Mouse (Mus musculus): ENCODE results near the gene Vat1. TPM values are rescaled to one million over a fixed set of nuclear protein-coding genes. Genes with fewer than 3 reads are reported as not detected.

The Vat1 gene
- 24.7 and 31.6 TPM in 2 replicates for polyA plus RNA-seq (2014; fragmentation: Nextera tagmentation; extraction: Ambion mirVana)

GRCm38 (mm10) chr11:101465869-101466551 is at the start of gene Vat1:
Gene Vat1, minus strand, starts transcription at chr11:101466230.
- peaks cover 19% of the 10 kb centered on the region for H3K36me3 ChIP-seq (ENCODE audit: control insufficient read depth, insufficient read depth, low read length)
- H3K4me1 ChIP-seq (ENCODE audit: control insufficient read depth in 2 of 2, insufficient read depth in 2 of 2, low read length in 2 of 2), result peaks cover 17 to 41% of the 10 kb centered on the region in 2 experiments
- peak within 1 kb of the TSS; percentile 69 to 80 for H3K4me3 ChIP-seq (ENCODE audit: control insufficient read depth in 1 of 2, insufficient read depth in 1 of 2, low read depth in 1 of 2, low read length in 2 of 2)
- WGBS, result 2% methylated on average over 56 of the region's 60 CpGs
- peak within 1 kb of the TSS; percentile 83 for H3K9ac ChIP-seq (ENCODE audit: low read length)
- peak; percentile 61 for ATAC-seq (ENCODE audit: insufficient number of reproducible peaks, insufficient read depth, low FRiP score, low read depth)
- peak within 1 kb of the TSS; percentile 78 to 89 for H3K27ac ChIP-seq (replicated peaks in 1 of 2; ENCODE audit: control insufficient read depth in 1 of 2, insufficient read depth in 1 of 2, low read depth in 2 of 2, low read length in 2 of 2)
- peak within 1 kb of the TSS; percentile 98 for H3K4me2 ChIP-seq (ENCODE audit: low read length)
- H3K9me3 ChIP-seq (ENCODE audit: control insufficient read depth, low read length), result no peaks in the 10 kb centered on the region
- no peaks in the 10 kb centered on the region for H3K27me3 ChIP-seq (ENCODE audit: control insufficient read depth, insufficient read depth, low read length)

GRCm38 (mm10) chr11:101507090-101507489 is 41.1 kb upstream of the Vat1 start:
- H3K4me2 ChIP-seq (ENCODE audit: low read length), result no peak overlapping the region
- H3K27me3 ChIP-seq (ENCODE audit: control insufficient read depth, insufficient read depth, low read length), result no peaks in the 10 kb centered on the region
- H3K9ac ChIP-seq (ENCODE audit: low read length), result no peak overlapping the region
- WGBS, result 86% methylated on average over 7 of the region's 7 CpGs
- H3K27ac ChIP-seq (replicated peaks in 1 of 2; ENCODE audit: control insufficient read depth in 1 of 2, insufficient read depth in 1 of 2, low read depth in 2 of 2, low read length in 2 of 2), result no peak overlapping the region
- H3K9me3 ChIP-seq (ENCODE audit: control insufficient read depth, low read length), result no peaks in the 10 kb centered on the region
- no peak for ATAC-seq (ENCODE audit: insufficient number of reproducible peaks, insufficient read depth, low FRiP score, low read depth)
- H3K4me3 ChIP-seq (ENCODE audit: control insufficient read depth in 1 of 2, insufficient read depth in 1 of 2, low read depth in 1 of 2, low read length in 2 of 2), result no peak overlapping the region
- H3K36me3 ChIP-seq (ENCODE audit: control insufficient read depth, insufficient read depth, low read length), result peaks cover 63% of the 10 kb centered on the region
- no peaks in the 10 kb centered on the region for H3K4me1 ChIP-seq (ENCODE audit: control insufficient read depth in 2 of 2, insufficient read depth in 2 of 2, low read length in 2 of 2)

GRCm38 (mm10) chr11:101506269-101506780 is 40.3 kb upstream of the Vat1 start:
- Histone ChIP-seq H3K9me3 (ENCODE audit: control insufficient read depth, low read length) (no peaks in the 10 kb centered on the region), H3K27me3 (ENCODE audit: control insufficient read depth, insufficient read depth, low read length) (no peaks in the 10 kb centered on the region), H3K4me1 (ENCODE audit: control insufficient read depth in 2 of 2, insufficient read depth in 2 of 2, low read length in 2 of 2) (no peaks in the 10 kb centered on the region), H3K4me2 (ENCODE audit: low read length) (no peak overlapping the region), H3K9ac (ENCODE audit: low read length) (no peak overlapping the region), H3K27ac (replicated peaks in 1 of 2; ENCODE audit: control insufficient read depth in 1 of 2, insufficient read depth in 1 of 2, low read depth in 2 of 2, low read length in 2 of 2) (no peak overlapping the region), H3K4me3 (ENCODE audit: control insufficient read depth in 1 of 2, insufficient read depth in 1 of 2, low read depth in 1 of 2, low read length in 2 of 2) (no peak overlapping the region), H3K36me3 (ENCODE audit: control insufficient read depth, insufficient read depth, low read length) (peaks cover 63% of the 10 kb centered on the region)
- WGBS, result 91% methylated on average over 5 of the region's 5 CpGs
- ATAC-seq (ENCODE audit: insufficient number of reproducible peaks, insufficient read depth, low FRiP score, low read depth), result no peak

GRCm38 (mm10) chr11:101486126-101486525 is 20.1 kb upstream of the Vat1 start:
- 45% methylated on average over 6 of the region's 6 CpGs for WGBS

GRCm38 (mm10) chr11:101485509-101486028 is 19.5 kb upstream of the Vat1 start:
- Histone ChIP-seq H3K4me3 (ENCODE audit: control insufficient read depth in 1 of 2, insufficient read depth in 1 of 2, low read depth in 1 of 2, low read length in 2 of 2) (no peak overlapping the region), H3K36me3 (ENCODE audit: control insufficient read depth, insufficient read depth, low read length) (peaks cover 21% of the 10 kb centered on the region), H3K9ac (ENCODE audit: low read length) (no peak overlapping the region), H3K9me3 (ENCODE audit: control insufficient read depth, low read length) (no peaks in the 10 kb centered on the region), H3K27me3 (ENCODE audit: control insufficient read depth, insufficient read depth, low read length) (no peaks in the 10 kb centered on the region), H3K27ac (replicated peaks in 1 of 2; ENCODE audit: control insufficient read depth in 1 of 2, insufficient read depth in 1 of 2, low read depth in 2 of 2, low read length in 2 of 2) (peak overlapping the region; percentile 6 to 49; a peak in 3 of 4 replicates), H3K4me1 (ENCODE audit: control insufficient read depth in 2 of 2, insufficient read depth in 2 of 2, low read length in 2 of 2) (peaks cover 19 to 22% of the 10 kb centered on the region in 2 experiments), H3K4me2 (ENCODE audit: low read length) (peak overlapping the region; percentile 11; the same call in 1 of the 2 replicates)
- no peak for ATAC-seq (ENCODE audit: insufficient number of reproducible peaks, insufficient read depth, low FRiP score, low read depth)
- WGBS, result 7% methylated on average over 6 of the region's 6 CpGs

More at GRCm38 (mm10) chr11:101486126-101486525, 20.1 kb upstream of the Vat1 start:
- peaks cover 14 to 17% of the 10 kb centered on the region in 2 experiments for H3K4me1 ChIP-seq (ENCODE audit: control insufficient read depth in 2 of 2, insufficient read depth in 2 of 2, low read length in 2 of 2)
- H3K27me3 ChIP-seq (ENCODE audit: control insufficient read depth, insufficient read depth, low read length), result no peaks in the 10 kb centered on the region
- no peaks in the 10 kb centered on the region for H3K9me3 ChIP-seq (ENCODE audit: control insufficient read depth, low read length)
- no peak overlapping the region for H3K4me2 ChIP-seq (ENCODE audit: low read length)
- peak overlapping the region; percentile 6 to 49; a peak in 3 of 4 replicates for H3K27ac ChIP-seq (replicated peaks in 1 of 2; ENCODE audit: control insufficient read depth in 1 of 2, insufficient read depth in 1 of 2, low read depth in 2 of 2, low read length in 2 of 2)
- ATAC-seq (ENCODE audit: insufficient number of reproducible peaks, insufficient read depth, low FRiP score, low read depth), result no peak
- no peak overlapping the region for H3K9ac ChIP-seq (ENCODE audit: low read length)
- peaks cover 21% of the 10 kb centered on the region for H3K36me3 ChIP-seq (ENCODE audit: control insufficient read depth, insufficient read depth, low read length)
- H3K4me3 ChIP-seq (ENCODE audit: control insufficient read depth in 1 of 2, insufficient read depth in 1 of 2, low read depth in 1 of 2, low read length in 2 of 2), result no peak overlapping the region

GRCm38 (mm10) chr11:101484814-101485213 is 18.8 kb upstream of the Vat1 start:
- H3K36me3 ChIP-seq (ENCODE audit: control insufficient read depth, insufficient read depth, low read length), result peaks cover 21% of the 10 kb centered on the region
- WGBS, result 55% methylated on average over 7 of the region's 7 CpGs
- ATAC-seq (ENCODE audit: insufficient number of reproducible peaks, insufficient read depth, low FRiP score, low read depth), result no peak
- no peak overlapping the region for H3K27ac ChIP-seq (replicated peaks in 1 of 2; ENCODE audit: control insufficient read depth in 1 of 2, insufficient read depth in 1 of 2, low read depth in 2 of 2, low read length in 2 of 2)
- no peaks in the 10 kb centered on the region for H3K27me3 ChIP-seq (ENCODE audit: control insufficient read depth, insufficient read depth, low read length)
- H3K9me3 ChIP-seq (ENCODE audit: control insufficient read depth, low read length), result no peaks in the 10 kb centered on the region
- no peak overlapping the region for H3K4me3 ChIP-seq (ENCODE audit: control insufficient read depth in 1 of 2, insufficient read depth in 1 of 2, low read depth in 1 of 2, low read length in 2 of 2)
- H3K9ac ChIP-seq (ENCODE audit: low read length), result no peak overlapping the region
- no peak overlapping the region for H3K4me2 ChIP-seq (ENCODE audit: low read length)
- peaks cover 24 to 27% of the 10 kb centered on the region in 2 experiments for H3K4me1 ChIP-seq (ENCODE audit: control insufficient read depth in 2 of 2, insufficient read depth in 2 of 2, low read length in 2 of 2)

- no peak overlapping the region for H3K4me3 ChIP-seq (ENCODE audit: control insufficient read depth in 1 of 2, insufficient read depth in 1 of 2, low read depth in 1 of 2, low read length in 2 of 2)
- ATAC-seq (ENCODE audit: insufficient number of reproducible peaks, insufficient read depth, low FRiP score, low read depth), result no peak
- no peak overlapping the region for H3K9ac ChIP-seq (ENCODE audit: low read length)
- peaks cover 16% of the 10 kb centered on the region for H3K36me3 ChIP-seq (ENCODE audit: control insufficient read depth, insufficient read depth, low read length)
- no peak overlapping the region for H3K27ac ChIP-seq (replicated peaks in 1 of 2; ENCODE audit: control insufficient read depth in 1 of 2, insufficient read depth in 1 of 2, low read depth in 2 of 2, low read length in 2 of 2)
- H3K27me3 ChIP-seq (ENCODE audit: control insufficient read depth, insufficient read depth, low read length), result no peaks in the 10 kb centered on the region
- no peak overlapping the region for H3K4me2 ChIP-seq (ENCODE audit: low read length)
- 79% methylated on average over 6 of the region's 6 CpGs for WGBS
- H3K4me1 ChIP-seq (ENCODE audit: control insufficient read depth in 2 of 2, insufficient read depth in 2 of 2, low read length in 2 of 2), result peaks cover 29 to 32% of the 10 kb centered on the region in 2 experiments
- no peaks in the 10 kb centered on the region for H3K9me3 ChIP-seq (ENCODE audit: control insufficient read depth, low read length)
Observed at GRCm38 (mm10) chr11:101484245-101484644, 18.2 kb upstream of the Vat1 start.
